Mouse (Mus musculus) stomach, embryonic 14.5 days (tissue): ENCODE measurements at regions not wholly inside any gene's neighbourhood (a gene's known extent, or its start where the extent isn't known, plus 50 kb on each side); places are given as distances from the start of the nearest gene placed in this dataset.

Source experiments
- ATAC-seq: fragments of 200-750 bp; cut with Nextera tagmentation; 2 replicates; pipeline ENCODE4 v1.8.0; 2017; ENCODE audit warnings: low read depth, moderate TSS enrichment; ENCODE audit not compliant: insufficient number of reproducible peaks, insufficient read depth, low FRiP score
- H3K27ac ChIP-seq: fragments of 300-500 bp; sonication (generic); 2 replicates; pipeline ENCODE4 v1.5.1; 2014; ENCODE audit warnings: mild to moderate bottlenecking, low read length, moderate library complexity, mixed read lengths
- H3K27me3 ChIP-seq: fragments of 300-500 bp; sonication (generic); 2 replicates; pipeline ENCODE4 v1.6.1; 2014; ENCODE audit warnings: low read length, control low read depth, mixed read lengths; ENCODE audit not compliant: control insufficient read depth, insufficient read depth
- H3K36me3 ChIP-seq: fragments of 300-500 bp; sonication (generic); 2 replicates; pipeline ENCODE4 v1.6.1; 2014; ENCODE audit warnings: mild to moderate bottlenecking, control low read depth, low read length, moderate library complexity, mixed read lengths; ENCODE audit not compliant: control insufficient read depth, insufficient read depth
- H3K4me1 ChIP-seq: fragments of 300-500 bp; sonication (generic); 2 replicates; pipeline ENCODE4 v1.6.1; 2014; ENCODE audit warnings: low read length, control low read depth, mixed read lengths; ENCODE audit not compliant: control insufficient read depth, insufficient read depth
- H3K4me2 ChIP-seq: fragments of 300-500 bp; sonication (generic); replicated peaks from 2 replicates; pipeline ENCODE4 v1.6.1; 2014; ENCODE audit warnings: low read depth, low read length, control low read depth
- H3K4me3 ChIP-seq: fragments of 300-500 bp; sonication (generic); 2 replicates; pipeline ENCODE4 v1.5.1; 2014; ENCODE audit warnings: low read depth, low read length, control low read depth
- H3K9ac ChIP-seq: fragments of 300-500 bp; sonication (generic); replicated peaks from 2 replicates; pipeline ENCODE4 v1.6.1; 2014; ENCODE audit warnings: low read depth, mild to moderate bottlenecking, control low read depth, low read length, moderate library complexity, mixed read lengths
- H3K9me3 ChIP-seq: fragments of 300-500 bp; sonication (generic); 2 replicates; pipeline ENCODE4 v1.6.1; 2016; ENCODE audit warnings: low read depth, low read length, control low read depth; ENCODE audit not compliant: control insufficient read depth
- WGBS: fragments of 180-500 bp; shearing (Covaris S2); extraction: QIAGEN DNeasy Blood & Tissue Kit; methylation state at CpG from one replicate; pipeline ENCODE4 v1.1.7; 2014; 5-methylcytosine and 5-hydroxymethylcytosine counted together

GRCm38 (mm10) chr8:107660624-107661023, 72.4 kb upstream of the Psmd7 start:
- Histone ChIP-seq H3K27me3 (no peaks in the 10 kb centered on the region), H3K4me1 (no peaks in the 10 kb centered on the region), H3K9ac (no peak overlapping the region), H3K4me3 (no peak overlapping the region), H3K27ac (no peak overlapping the region), H3K9me3 (no peaks in the 10 kb centered on the region; the same call in 1 of the 2 replicates), H3K4me2 (no peak overlapping the region), H3K36me3 (no peaks in the 10 kb centered on the region)
- WGBS: 86% methylated on average over 6 of the region's 6 CpGs
- ATAC-seq: no peak

DNA sequence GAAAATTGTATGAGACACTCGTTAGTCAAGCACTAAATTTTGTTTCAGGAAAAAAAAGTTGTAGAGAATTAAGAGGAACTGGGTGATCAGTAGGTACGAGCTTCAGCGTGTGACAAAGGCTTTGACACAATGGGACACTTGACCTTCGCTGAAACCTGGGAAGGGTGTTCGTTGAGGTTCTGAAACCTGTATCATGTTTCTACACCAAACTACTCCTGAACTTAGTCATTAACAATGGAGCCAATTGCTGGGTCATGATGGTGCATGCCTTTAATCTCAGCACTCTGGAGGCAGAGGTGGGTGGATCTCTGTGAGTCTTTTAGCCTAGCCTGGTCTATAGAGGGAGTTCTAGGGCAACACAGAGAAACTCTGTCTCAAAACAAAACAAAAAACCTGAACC, 81.3 kb upstream of the Psmd7 start:
- H3K4me1 ChIP-seq: no peaks in the 10 kb centered on the region; the same call in 1 of the 2 replicates
- H3K4me3 ChIP-seq: no peak overlapping the region
- no peak overlapping the region for H3K4me2 ChIP-seq
- ATAC-seq: no peak
- no peak overlapping the region for H3K27ac ChIP-seq
- H3K9ac ChIP-seq: no peak overlapping the region
- H3K27me3 ChIP-seq: no peaks in the 10 kb centered on the region
- WGBS: 89% methylated on average over 5 of the region's 5 CpGs
- H3K36me3 ChIP-seq: no peaks in the 10 kb centered on the region
- no peaks in the 10 kb centered on the region for H3K9me3 ChIP-seq

DNA sequence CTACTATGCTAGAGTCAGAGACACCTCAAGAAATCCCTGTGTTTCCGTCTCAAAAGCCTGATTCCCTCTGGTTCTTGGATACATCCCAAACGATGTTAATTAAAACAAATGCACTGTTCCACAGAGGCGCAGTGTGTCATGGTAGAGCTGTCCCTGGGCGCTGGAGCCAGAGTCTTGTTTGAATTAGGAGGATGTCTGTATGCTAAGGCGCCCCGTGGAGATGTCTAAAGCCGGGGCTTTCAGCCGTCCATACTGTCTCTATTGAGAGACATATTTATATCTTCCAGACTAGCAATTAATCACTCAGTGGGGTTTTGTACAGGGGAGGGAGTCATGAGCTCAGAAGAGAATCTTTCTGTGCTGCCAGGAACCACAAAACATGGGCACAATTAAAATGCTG, 83.2 kb upstream of the Psmd7 start:
- ATAC-seq: no peak
- Histone ChIP-seq H3K4me3 (no peak overlapping the region), H3K27ac (no peak overlapping the region), H3K4me2 (no peak overlapping the region), H3K36me3 (no peaks in the 10 kb centered on the region), H3K4me1 (no peaks in the 10 kb centered on the region; the same call in 1 of the 2 replicates), H3K9me3 (no peaks in the 10 kb centered on the region), H3K9ac (no peak overlapping the region), H3K27me3 (no peaks in the 10 kb centered on the region)
- WGBS: 29% methylated on average over 8 of the region's 8 CpGs

- no peaks in the 10 kb centered on the region; the same call in 1 of the 2 replicates for H3K4me1 ChIP-seq
- no peak overlapping the region for H3K27ac ChIP-seq
- no peaks in the 10 kb centered on the region for H3K9me3 ChIP-seq
- H3K27me3 ChIP-seq: no peaks in the 10 kb centered on the region
- ATAC-seq: no peak
- WGBS: 88% methylated on average over 6 of the region's 6 CpGs
- H3K4me2 ChIP-seq: no peak overlapping the region
- no peak overlapping the region for H3K9ac ChIP-seq
- H3K36me3 ChIP-seq: no peaks in the 10 kb centered on the region
- H3K4me3 ChIP-seq: no peak overlapping the region
Measured at GRCm38 (mm10) chr8:107672691-107673090, 84.4 kb upstream of the Psmd7 start.

DNA sequence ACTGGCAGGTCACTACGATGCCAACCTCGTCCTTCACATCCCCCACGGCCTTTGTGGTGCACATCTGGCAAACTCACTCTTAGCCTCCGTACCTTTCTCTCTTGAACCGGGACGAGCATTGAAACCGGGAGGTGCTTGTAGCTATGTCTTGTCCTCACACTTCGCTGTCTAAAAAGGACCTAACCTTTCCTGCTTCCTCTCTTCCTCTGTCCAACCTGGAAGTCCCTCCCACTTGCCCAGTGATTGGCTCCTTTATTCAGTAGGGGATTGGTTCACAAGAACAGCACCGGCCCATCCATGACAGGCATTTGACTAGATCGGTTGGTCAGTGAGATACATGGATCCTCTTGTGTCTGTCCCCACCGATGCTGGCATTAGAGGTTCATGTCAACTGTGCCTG, 93.8 kb upstream of the Psmd7 start:
- H3K9ac ChIP-seq: no peak overlapping the region
- no peak overlapping the region for H3K27ac ChIP-seq
- H3K27me3 ChIP-seq: no peaks in the 10 kb centered on the region
- H3K36me3 ChIP-seq: no peaks in the 10 kb centered on the region
- H3K4me2 ChIP-seq: no peak overlapping the region
- no peaks in the 10 kb centered on the region for H3K4me1 ChIP-seq
- H3K9me3 ChIP-seq: no peaks in the 10 kb centered on the region
- WGBS: 90% methylated on average over 11 of the region's 11 CpGs
- no peak for ATAC-seq
- H3K4me3 ChIP-seq: no peak overlapping the region

DNA sequence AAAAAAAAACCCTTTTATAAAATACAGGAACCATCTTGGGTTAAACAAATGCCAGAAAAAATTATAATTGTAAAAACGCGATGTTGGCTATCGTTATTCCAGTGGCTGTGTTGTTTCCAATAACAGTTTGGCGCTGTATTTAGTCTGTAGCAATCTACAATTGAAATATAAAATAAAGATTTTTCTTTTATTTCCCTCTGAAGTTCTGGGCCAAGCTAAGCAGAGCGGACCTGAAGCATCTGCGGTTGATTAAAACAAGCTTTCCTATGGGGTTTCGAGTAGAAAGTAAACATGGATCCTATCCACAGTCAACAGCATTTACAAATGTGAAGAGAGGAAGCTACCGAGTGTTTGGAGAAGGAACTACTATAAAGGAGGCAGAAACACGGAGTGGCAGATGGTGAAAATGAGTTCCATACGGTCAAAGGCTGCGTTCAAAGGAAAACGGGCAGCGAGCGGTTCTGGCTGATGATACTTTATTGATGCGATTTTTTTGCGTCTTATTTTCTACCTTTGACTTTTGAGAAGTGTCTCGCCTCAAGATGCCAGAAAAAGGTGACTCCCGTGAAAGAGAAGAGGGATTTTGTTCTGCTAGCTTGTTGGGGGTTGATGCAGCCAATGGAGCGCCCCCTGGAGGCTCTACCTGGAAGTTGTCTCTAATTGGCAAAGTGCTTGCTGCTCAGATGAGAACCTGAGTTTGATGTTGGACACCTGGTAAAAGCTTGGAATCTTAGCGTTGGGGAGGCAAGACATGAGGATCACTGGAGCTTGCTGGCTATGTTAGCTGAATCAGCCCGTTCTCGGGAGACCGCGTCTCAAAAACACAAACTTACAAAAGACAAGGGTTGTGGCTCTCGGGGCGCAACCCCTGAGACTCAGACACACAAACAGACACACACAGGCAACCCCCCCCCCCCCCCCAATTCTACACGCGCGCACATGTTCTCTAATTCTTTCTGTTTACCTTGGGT, 96.7 kb upstream of the Psmd7 start:
- no peak overlapping the region for H3K9ac ChIP-seq
- no peak overlapping the region for H3K4me3 ChIP-seq
- no peak overlapping the region for H3K4me2 ChIP-seq
- no peaks in the 10 kb centered on the region for H3K27me3 ChIP-seq
- 0 out of 2 replicates have a peak, but pooled peaks cover 5% of the 10 kb centered on the region for H3K4me1 ChIP-seq
- no peak overlapping the region for H3K27ac ChIP-seq
- 57% methylated on average over 29 of the region's 29 CpGs for WGBS
- H3K9me3 ChIP-seq: no peaks in the 10 kb centered on the region
- no peaks in the 10 kb centered on the region for H3K36me3 ChIP-seq
- ATAC-seq: no peak

- Histone ChIP-seq H3K4me3 (no peak overlapping the region), H3K9ac (no peak overlapping the region), H3K4me1 (0 out of 2 replicates have a peak, but pooled peaks cover 5% of the 10 kb centered on the region), H3K27me3 (no peaks in the 10 kb centered on the region), H3K9me3 (no peaks in the 10 kb centered on the region), H3K27ac (no peak overlapping the region), H3K36me3 (no peaks in the 10 kb centered on the region), H3K4me2 (no peak overlapping the region)
- ATAC-seq: no peak
- 71% methylated on average over 5 of the region's 5 CpGs for WGBS
Measured at GRCm38 (mm10) chr8:107686936-107687335, 98.7 kb upstream of the Psmd7 start.

- H3K36me3 ChIP-seq: no peaks in the 10 kb centered on the region
- ATAC-seq: no peak
- H3K9me3 ChIP-seq: no peaks in the 10 kb centered on the region
- 89% methylated on average over 9 of the region's 9 CpGs for WGBS
- H3K4me2 ChIP-seq: no peak overlapping the region
- 0 out of 2 replicates have a peak, but pooled peaks cover 5% of the 10 kb centered on the region for H3K4me1 ChIP-seq
- no peak overlapping the region for H3K4me3 ChIP-seq
- no peak overlapping the region for H3K9ac ChIP-seq
- no peak overlapping the region for H3K27ac ChIP-seq
- no peaks in the 10 kb centered on the region for H3K27me3 ChIP-seq
Measured at GRCm38 (mm10) chr8:107687529-107687928, 99.3 kb upstream of the Psmd7 start.
